Mouse (Mus musculus) CH12.LX (cell line): ENCODE measurements around the gene Dnajc17. TPM values are rescaled to one million over a fixed set of nuclear protein-coding genes. Genes with fewer than 3 reads are reported as not detected.

ENCODE experiments used
- DNase-seq: peaks from one replicate; pipeline ENCODE4 v3.0.0-alpha.2; 2013; ENCODE audit errors: extremely low read depth
- H3K27ac ChIP-seq: 2 replicates; pipeline ENCODE4 v1.5.1; 2012; ENCODE audit warnings: low read depth, mild to moderate bottlenecking, control low read depth, moderate library complexity; ENCODE audit not compliant: insufficient read depth
- H3K27me3 ChIP-seq: replicated peaks from 2 replicates; pipeline ENCODE3; 2012; ENCODE audit warnings: inconsistent platforms
- H3K36me3 ChIP-seq, 2 experiments: replicated peaks in 1 of 2; 2 replicates each; pipeline versions ENCODE3 to v1.6.1; 2012; ENCODE audit warnings: inconsistent platforms in 1 of 2, low read length in 1 of 2, mild to moderate bottlenecking in 1 of 2, mixed read lengths in 1 of 2, moderate library complexity in 1 of 2; ENCODE audit not compliant: control insufficient read depth in 1 of 2, insufficient read depth in 1 of 2
- H3K4me1 ChIP-seq, 2 experiments: 2 replicates each; pipeline ENCODE4 v1.6.1; 2012; ENCODE audit warnings: inconsistent platforms in 1 of 2, moderate library complexity in 1 of 2; ENCODE audit not compliant: insufficient read depth in 2 of 2, control insufficient read depth in 1 of 2
- H3K4me2 ChIP-seq: 2 replicates; pipeline ENCODE4 v1.6.1; 2012; ENCODE audit warnings: low read depth, mild to moderate bottlenecking, control low read depth; ENCODE audit not compliant: poor library complexity, insufficient read depth, severe bottlenecking
- H3K4me3 ChIP-seq, 3 experiments: fragments of 150-350 bp in 1 of 3; sonication (generic) in 1 of 3; replicated peaks in 1 of 3; 2 replicates each; pipeline versions ENCODE3 to v1.5.1; 2011 to 2012; ENCODE audit warnings: low read depth in 2 of 3, low read length in 2 of 3, mild to moderate bottlenecking in 2 of 3, moderate library complexity in 2 of 3, control low read depth in 1 of 3, improper control_type of control experiment in 1 of 3, inconsistent platforms in 1 of 3, mixed read lengths in 1 of 3; ENCODE audit not compliant: poor library complexity in 1 of 3
- H3K79me2 ChIP-seq: replicated peaks from 2 replicates; pipeline ENCODE4 v1.6.1; 2012; ENCODE audit warnings: mild to moderate bottlenecking, moderate library complexity; ENCODE audit not compliant: control insufficient read depth, poor library complexity, insufficient read depth, severe bottlenecking; ENCODE audit errors: extremely low read depth
- H3K9ac ChIP-seq: 2 replicates; pipeline ENCODE4 v1.6.1; 2012; ENCODE audit warnings: low read depth, mild to moderate bottlenecking, control low read depth, moderate library complexity; ENCODE audit not compliant: insufficient read depth
- H3K9me3 ChIP-seq: replicated peaks from 2 replicates; pipeline ENCODE3; 2012; ENCODE audit warnings: low read length, inconsistent platforms, mixed read lengths
- BHLHE40 ChIP-seq: IDR thresholded peaks from 2 replicates; pipeline ENCODE4 v1.6.1; 2011; ENCODE audit warnings: mild to moderate bottlenecking, low read depth, low read length, improper control_type of control experiment
- CTCF ChIP-seq, 2 experiments: IDR thresholded peaks in 1 of 2; conservative IDR thresholded peaks in 1 of 2; 2 replicates each; pipeline ENCODE4 v1.5.1; 2011 to 2012; ENCODE audit warnings: low read depth in 2 of 2, low read length in 2 of 2, improper control_type of control experiment in 1 of 2, inconsistent platforms in 1 of 2, mild to moderate bottlenecking in 1 of 2, moderate library complexity in 1 of 2
- E2F4 ChIP-seq: IDR thresholded peaks from 2 replicates; pipeline ENCODE4 v1.6.1; 2011; ENCODE audit warnings: low read depth, low read length, improper control_type of control experiment; ENCODE audit not compliant: insufficient replicate concordance
- EP300 ChIP-seq: IDR thresholded peaks from 2 replicates; pipeline ENCODE4 v1.6.1; 2011; ENCODE audit warnings: low read length, improper control_type of control experiment
- GABPA ChIP-seq: IDR thresholded peaks from 2 replicates; pipeline ENCODE4 v1.6.1; 2012; ENCODE audit warnings: low read depth, low read length, improper control_type of control experiment, inconsistent platforms; ENCODE audit not compliant: insufficient replicate concordance
- HCFC1 ChIP-seq: IDR thresholded peaks from 2 replicates; pipeline ENCODE4 v1.6.1; 2012; ENCODE audit warnings: low read depth, mild to moderate bottlenecking, inconsistent platforms, low read length, improper control_type of control experiment
- JUND ChIP-seq: conservative IDR thresholded peaks from 2 replicates; pipeline ENCODE4 v1.6.1; 2011; ENCODE audit warnings: low read depth, low read length, improper control_type of control experiment
- KAT2A ChIP-seq: IDR thresholded peaks from 2 replicates; pipeline ENCODE4 v1.6.1; 2012; ENCODE audit warnings: low read length, improper control_type of control experiment, inconsistent platforms; ENCODE audit not compliant: insufficient replicate concordance
- MAX ChIP-seq: IDR thresholded peaks from 2 replicates; pipeline ENCODE4 v1.6.1; 2011; ENCODE audit warnings: low read length, improper control_type of control experiment
- MAZ ChIP-seq: IDR thresholded peaks from 2 replicates; pipeline ENCODE4 v1.6.1; 2012; ENCODE audit warnings: low read depth, mild to moderate bottlenecking, inconsistent platforms, low read length, improper control_type of control experiment, moderate library complexity
- MEF2A ChIP-seq: IDR thresholded peaks from 2 replicates; pipeline ENCODE4 v1.6.1; 2014; ENCODE audit warnings: low read depth, mild to moderate bottlenecking, inconsistent platforms, low read length, improper control_type of control experiment, borderline replicate concordance
- MYC ChIP-seq: IDR thresholded peaks from 2 replicates; pipeline ENCODE4 v1.6.1; 2011; ENCODE audit warnings: low read depth, mild to moderate bottlenecking, improper control_type of control experiment, low read length
- NELFE ChIP-seq: IDR thresholded peaks from 2 replicates; pipeline ENCODE4 v1.6.1; 2011; ENCODE audit warnings: low read depth, low read length, improper control_type of control experiment
- NRF1 ChIP-seq: IDR thresholded peaks from 2 replicates; pipeline ENCODE4 v1.6.1; 2014; ENCODE audit warnings: low read depth, mild to moderate bottlenecking, inconsistent platforms, low read length, improper control_type of control experiment, moderate library complexity
- POLR2A ChIP-seq: IDR thresholded peaks from 2 replicates; pipeline ENCODE4 v1.6.1; 2011; ENCODE audit warnings: low read depth, mild to moderate bottlenecking, improper control_type of control experiment, low read length
- POLR2AphosphoS2 ChIP-seq: IDR thresholded peaks from 2 replicates; pipeline ENCODE4 v1.6.1; 2011; ENCODE audit warnings: low read depth, low read length, improper control_type of control experiment
- RAD21 ChIP-seq: IDR thresholded peaks from 2 replicates; pipeline ENCODE4 v1.6.1; 2011; ENCODE audit warnings: low read depth, mild to moderate bottlenecking, low read length, improper control_type of control experiment, moderate library complexity
- RCOR1 ChIP-seq: conservative IDR thresholded peaks from 2 replicates; pipeline ENCODE4 v1.6.1; 2012; ENCODE audit warnings: low read depth, mild to moderate bottlenecking, inconsistent platforms, low read length, improper control_type of control experiment
- SIN3A ChIP-seq: IDR thresholded peaks from 2 replicates; pipeline ENCODE4 v1.6.1; 2012; ENCODE audit warnings: low read length, improper control_type of control experiment, inconsistent platforms
- SMC3 ChIP-seq: IDR thresholded peaks from 2 replicates; pipeline ENCODE4 v1.6.1; 2011; ENCODE audit warnings: low read depth, low read length, improper control_type of control experiment
- TBP ChIP-seq: conservative IDR thresholded peaks from 2 replicates; pipeline ENCODE4 v1.6.1; 2011; ENCODE audit warnings: low read depth, low read length, improper control_type of control experiment
- UBTF ChIP-seq: IDR thresholded peaks from 2 replicates; pipeline ENCODE4 v1.6.1; 2012; ENCODE audit warnings: low read depth, mild to moderate bottlenecking, inconsistent platforms, low read length, improper control_type of control experiment, moderate library complexity
- USF1 ChIP-seq: IDR thresholded peaks from 2 replicates; pipeline ENCODE4 v1.6.1; 2014; ENCODE audit warnings: low read depth, mild to moderate bottlenecking, inconsistent platforms, low read length, improper control_type of control experiment
- ZC3H11A ChIP-seq: IDR thresholded peaks from 2 replicates; pipeline ENCODE4 v1.6.1; 2012; ENCODE audit warnings: low read depth, mild to moderate bottlenecking, inconsistent platforms, low read length, improper control_type of control experiment
- ZKSCAN1 ChIP-seq: IDR thresholded peaks from 2 replicates; pipeline ENCODE4 v1.6.1; 2012; ENCODE audit warnings: low read depth, inconsistent platforms, low read length, improper control_type of control experiment, borderline replicate concordance
- ZMIZ1 ChIP-seq: IDR thresholded peaks from 2 replicates; pipeline ENCODE4 v1.6.1; 2012; ENCODE audit warnings: low read depth, mild to moderate bottlenecking, inconsistent platforms, low read length, improper control_type of control experiment
- dilution Hi-C: fragments of 300-500 bp; cut with MboI; formaldehyde crosslinking; loops from 2 replicates; pipeline ENCODE4 v1.14.3; 2020; ENCODE audit warnings: low sequenced_read_pairs; ENCODE audit not compliant: extremely low pct_unique_long_range_greater_than_20kb, extremely low pct_ligation_motif_present
- in situ Hi-C: fragments of 300-500 bp; cut with MboI; formaldehyde crosslinking; loops from 3 replicates; pipeline ENCODE4 v1.14.3; 2019; ENCODE audit warnings: low sequenced_read_pairs, low pct_ligation_motif_present, low pct_unique_long_range_greater_than_20kb, mixed read lengths
- polyA plus RNA-seq: library from polyadenylated mRNA; unstranded; fragments of >175 nt; gene quantifications from 2 replicates; pipeline ENCODE4 v1.2.1, GENCODE M21; 2012; ENCODE audit warnings: low read depth; ENCODE audit not compliant: insufficient read length
- total RNA-seq, 2 experiments: library from RNA; depleted of rRNA; stranded (reverse); fragments of 300-350 nt in 1 of 2; fragments of >200 nt in 1 of 2; gene quantifications; 2 replicates each; pipeline ENCODE4 v1.2.3; 2012 to 2014

The Dnajc17 gene
- total and polyA plus RNA-seq, 3 experiments, result 15.3 to 22.9 (median 19.8) TPM

- Histone ChIP-seq H3K79me2 (no peaks in the 10 kb centered on the region), H3K4me1 (no peaks in the 10 kb centered on the region), H3K36me3 (peaks cover 82 to 95% of the 10 kb centered on the region in 2 experiments), H3K4me3 (no peak overlapping the region), H3K9me3 (peaks cover 9% of the 10 kb centered on the region), H3K27ac (no peak overlapping the region), H3K9ac (no peak overlapping the region), H3K4me2 (no peak overlapping the region), H3K27me3 (no peaks in the 10 kb centered on the region)
- peak; percentile 21 for DNase-seq
- in situ Hi-C loops, result loop anchor here (10.0 kb wide), 1 partner anchor 50 kb away; no protein-coding TSS in a partner anchor
- dilution Hi-C loops, result no loop called here
- TF ChIP-seq RCOR1, result no peak
- no peak for TF ChIP-seq TBP
- no peak for TF ChIP-seq MEF2A
- no peak for TF ChIP-seq ZC3H11A
- no peak for TF ChIP-seq NELFE
- TF ChIP-seq MAZ, result no peak
- TF ChIP-seq USF1, result no peak
- no peak for TF ChIP-seq MAX
- TF ChIP-seq EP300, result no peak
- TF ChIP-seq NRF1, result no peak
- no peak for TF ChIP-seq E2F4
- no peak for TF ChIP-seq POLR2AphosphoS2
- TF ChIP-seq UBTF, result no peak
- TF ChIP-seq SMC3, result peak; percentile 54
- no peak for TF ChIP-seq SIN3A
- TF ChIP-seq RAD21, result peak; percentile 35
- no peak for TF ChIP-seq KAT2A
- no peak for TF ChIP-seq MYC
- TF ChIP-seq POLR2A, result no peak
- no peak for TF ChIP-seq ZMIZ1
- TF ChIP-seq JUND, result no peak
- no peak for TF ChIP-seq BHLHE40
- no peak for TF ChIP-seq GABPA
- TF ChIP-seq CTCF (conservative IDR thresholded peaks at IDR 0.05 in 1 of 2, IDR thresholded peaks at IDR 0.05 in 1 of 2; ENCODE audit: low read depth in 2 of 2, low read length in 2 of 2), result peak; percentile 33 to 56; a peak in 3 of 4 replicates
- no peak for TF ChIP-seq ZKSCAN1
- TF ChIP-seq HCFC1, result no peak
Observed at GRCm38 (mm10) chr2:119145199-119145598, 63.4 kb downstream of the Dnajc17 start.
